Mouse (Mus musculus) spleen, adult 18-20 months (tissue): ENCODE data around the gene Tpst2.
A peak's percentile ranks its signal among the peaks of the same experiment; 100 is the strongest.

Experiments
- DNase-seq, 2 experiments: peaks; one replicate each; pipeline ENCODE4 v3.0.0; 2022; ENCODE audit warnings: mixed read lengths in 2 of 2

Gene Tpst2

GRCm38 (mm10) chr5:112342463-112343204, 66.1 kb downstream of the Tpst2 start, which contains the start of the genes Srrd and Hps4:
Srrd (minus strand) TSS chr5:112343040.
Hps4 (plus strand) TSS chr5:112343083.
- DNase-seq: peak; percentile 73 to 85

- no peak for DNase-seq
Observed at GRCm38 (mm10) chr5:112343205-112343595, 66.7 kb downstream of the Tpst2 start.

- DNase-seq: no peak
Observed at GRCm38 (mm10) chr5:112344092-112344960, 67.8 kb downstream of the Tpst2 start.

- no peak for DNase-seq
Observed at GRCm38 (mm10) chr5:112346211-112346965, 69.9 kb downstream of the Tpst2 start.

GRCm38 (mm10) chr5:112349169-112349568, 72.7 kb downstream of the Tpst2 start:
- DNase-seq: no peak

- DNase-seq: no peak
Observed at GRCm38 (mm10) chr5:112355493-112355892, 79.0 kb downstream of the Tpst2 start.

GRCm38 (mm10) chr5:112355910-112356309, 79.4 kb downstream of the Tpst2 start, which contains the start of gene Gm6583:
Gm6583 (minus strand) TSS chr5:112356033.
- DNase-seq: no peak

- DNase-seq: no peak
Observed at GRCm38 (mm10) chr5:112356322-112356721, 79.8 kb downstream of the Tpst2 start.

GRCm38 (mm10) chr5:112359520-112359919, 83.0 kb downstream of the Tpst2 start:
- no peak for DNase-seq

- DNase-seq: no peak
Observed at GRCm38 (mm10) chr5:112360077-112360476, 83.6 kb downstream of the Tpst2 start.

GRCm38 (mm10) chr5:112364184-112364797, 87.8 kb downstream of the Tpst2 start:
- DNase-seq: no peak
